Mouse (Mus musculus) myocyte (in vitro differentiated cells): ENCODE measurements around the gene Wdr18.

Experiments
- CEBPB ChIP-seq: IDR thresholded peaks from 2 replicates; pipeline ENCODE4 v1.6.1; 2011; ENCODE audit warnings: mild to moderate bottlenecking, moderate library complexity; ENCODE audit not compliant: poor library complexity, insufficient read depth, severe bottlenecking
- MAX ChIP-seq: IDR thresholded peaks from one replicate; pipeline ENCODE4 v1.6.1; 2011; ENCODE audit warnings: low read depth, mild to moderate bottlenecking, control low read depth
- MYOD1 ChIP-seq, 3 experiments: IDR thresholded peaks; one replicate each; pipeline ENCODE4 v1.6.1; 2011; ENCODE audit warnings: control low read depth in 2 of 3, low read depth in 2 of 3, mild to moderate bottlenecking in 2 of 3, moderate library complexity in 1 of 3; ENCODE audit not compliant: insufficient read length in 2 of 3, control insufficient read depth in 1 of 3
- MYOG ChIP-seq, 3 experiments: IDR thresholded peaks; one replicate each; pipeline ENCODE4 v1.6.1; 2011; ENCODE audit warnings: control low read depth in 2 of 3, low read depth in 2 of 3, mild to moderate bottlenecking in 2 of 3; ENCODE audit not compliant: insufficient read length in 2 of 3, control insufficient read depth in 1 of 3, insufficient read depth in 1 of 3
- POLR2A ChIP-seq: IDR thresholded peaks from one replicate; pipeline ENCODE4 v1.6.1; 2011; ENCODE audit warnings: low read depth, mild to moderate bottlenecking, control low read depth, moderate library complexity; ENCODE audit not compliant: insufficient read length
- POLR2AphosphoS2 ChIP-seq: IDR thresholded peaks from one replicate; pipeline ENCODE4 v1.6.1; 2011; ENCODE audit warnings: low read depth, control low read depth; ENCODE audit not compliant: insufficient read length
- REST ChIP-seq: IDR thresholded peaks from one replicate; pipeline ENCODE4 v1.6.1; 2011; ENCODE audit warnings: mild to moderate bottlenecking, control low read depth, moderate library complexity; ENCODE audit not compliant: insufficient read depth, insufficient read length
- TCF12 ChIP-seq: IDR thresholded peaks from one replicate; pipeline ENCODE4 v1.6.1; 2011; ENCODE audit warnings: mild to moderate bottlenecking, control low read depth; ENCODE audit not compliant: poor library complexity, insufficient read depth, severe bottlenecking
- TCF3 ChIP-seq: IDR thresholded peaks from one replicate; pipeline ENCODE4 v1.6.1; 2011; ENCODE audit warnings: low read depth, control low read depth; ENCODE audit not compliant: insufficient read length
- USF1 ChIP-seq: IDR thresholded peaks from one replicate; pipeline ENCODE4 v1.6.1; 2011; ENCODE audit warnings: low read depth, mild to moderate bottlenecking, control low read depth, moderate library complexity

DNA sequence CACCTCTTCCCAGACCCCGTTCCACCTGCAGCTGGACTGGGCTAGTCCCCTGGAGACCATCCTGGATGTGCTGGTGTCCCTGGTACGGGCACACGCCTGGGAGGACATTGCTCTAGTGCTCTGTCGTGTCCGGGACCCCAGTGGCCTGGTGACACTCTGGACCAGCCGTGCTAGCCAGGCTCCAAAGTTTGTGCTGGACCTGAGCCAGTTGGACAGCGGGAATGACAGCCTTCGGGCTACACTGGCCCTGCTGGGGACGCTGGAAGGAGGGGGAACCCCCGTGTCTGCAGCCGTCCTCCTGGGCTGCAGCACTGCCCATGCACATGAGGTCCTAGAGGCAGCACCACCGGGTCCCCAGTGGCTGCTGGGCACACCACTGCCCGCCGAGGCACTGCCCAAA, 12.9 kb downstream of the Wdr18 start:
- TF ChIP-seq MYOG (IDR thresholded peaks at IDR 0.05; ENCODE audit: control insufficient read depth in 1 of 3, insufficient read depth in 1 of 3, insufficient read length in 2 of 3, low read depth in 2 of 3) = no peak
- no peak for TF ChIP-seq POLR2AphosphoS2
- TF ChIP-seq MAX = no peak
- TF ChIP-seq POLR2A = no peak
- no peak for TF ChIP-seq REST
- no peak for TF ChIP-seq MYOD1 (IDR thresholded peaks at IDR 0.05; ENCODE audit: control insufficient read depth in 1 of 3, insufficient read length in 2 of 3, low read depth in 2 of 3)
- TF ChIP-seq USF1 = no peak
- TF ChIP-seq TCF12 = no peak
- no peak for TF ChIP-seq CEBPB
- no peak for TF ChIP-seq TCF3
